Mouse (Mus musculus) intestine, embryonic 14.5 days (tissue): ENCODE data around the gene Hps1. TPM values are rescaled to one million over a fixed set of nuclear protein-coding genes. Genes with fewer than 3 reads are reported as not detected.

Experiments
- ATAC-seq: fragments of 200-750 bp; cut with Nextera tagmentation; replicated peaks from 2 replicates; pipeline ENCODE4 v1.8.0; 2017; ENCODE audit warnings: low read depth, moderate number of reproducible peaks, moderate TSS enrichment, moderate library complexity; ENCODE audit not compliant: low FRiP score, low TSS enrichment
- DNase-seq: peaks from one replicate; pipeline ENCODE4 v3.0.0-alpha.2; 2018; ENCODE audit warnings: low spot score
- H3K27ac ChIP-seq: fragments of 300-500 bp; sonication (generic); 2 replicates; pipeline ENCODE4 v1.5.1; 2014; ENCODE audit warnings: low read depth, mild to moderate bottlenecking, control low read depth
- H3K27me3 ChIP-seq: fragments of 300-500 bp; sonication (generic); replicated peaks from 2 replicates; pipeline ENCODE4 v1.6.1; 2014; ENCODE audit warnings: low read length, control low read depth; ENCODE audit not compliant: control insufficient read depth, insufficient read depth
- H3K36me3 ChIP-seq: fragments of 300-500 bp; sonication (generic); 2 replicates; pipeline ENCODE4 v1.6.1; 2014; ENCODE audit warnings: low read length, control low read depth; ENCODE audit not compliant: control insufficient read depth, insufficient read depth
- H3K4me1 ChIP-seq: fragments of 300-500 bp; sonication (generic); replicated peaks from 2 replicates; pipeline ENCODE4 v1.6.1; 2014; ENCODE audit warnings: low read length, control low read depth, mixed read lengths; ENCODE audit not compliant: control insufficient read depth, insufficient read depth
- H3K4me2 ChIP-seq: fragments of 300-500 bp; sonication (generic); 2 replicates; pipeline ENCODE4 v1.6.1; 2014; ENCODE audit warnings: low read length
- H3K4me3 ChIP-seq: fragments of 300-500 bp; sonication (generic); 2 replicates; pipeline ENCODE4 v1.5.1; 2014; ENCODE audit warnings: low read depth, low read length, control low read depth, mixed read lengths
- H3K9ac ChIP-seq: fragments of 300-500 bp; sonication (generic); 2 replicates; pipeline ENCODE4 v1.6.1; 2014; ENCODE audit warnings: mild to moderate bottlenecking, low read length
- H3K9me3 ChIP-seq: fragments of 300-500 bp; sonication (generic); 2 replicates; pipeline ENCODE4 v1.6.1; 2016; ENCODE audit warnings: low read length, control low read depth; ENCODE audit not compliant: control insufficient read depth
- WGBS: fragments of 180-500 bp; shearing (Covaris S2); extraction: QIAGEN DNeasy Blood & Tissue Kit; methylation state at CpG from one replicate; pipeline ENCODE4 v1.1.7; 2014; 5-methylcytosine and 5-hydroxymethylcytosine counted together
- polyA plus RNA-seq: library from polyadenylated mRNA; unstranded; fragments of >200 nt; fragmentation: Nextera tagmentation; extraction: Ambion mirVana; gene quantifications from 2 replicates; pipeline ENCODE4 v1.2.1, GENCODE M21; 2014

The Hps1 gene
- polyA plus RNA-seq, 1 experiment from 2014 or later: 14.0 TPM

- 76% methylated on average over 6 of the region's 6 CpGs for WGBS
- Histone ChIP-seq H3K27me3 (no peaks in the 10 kb centered on the region), H3K27ac (no peak overlapping the region), H3K4me2 (no peak overlapping the region), H3K9ac (no peak overlapping the region), H3K4me3 (no peak overlapping the region), H3K36me3 (no peaks in the 10 kb centered on the region), H3K4me1 (peaks cover 21% of the 10 kb centered on the region), H3K9me3 (no peaks in the 10 kb centered on the region)
- no peak for ATAC-seq
- DNase-seq: no peak
Measured at GRCm38 (mm10) chr19:42739734-42740133, 40.0 kb downstream of the Hps1 start.

GRCm38 (mm10) chr19:42737753-42738152 is 42.0 kb downstream of the Hps1 start:
- Histone ChIP-seq H3K4me2 (no peak overlapping the region), H3K9ac (no peak overlapping the region), H3K4me3 (no peak overlapping the region), H3K4me1 (peaks cover 12% of the 10 kb centered on the region), H3K27ac (no peak overlapping the region), H3K27me3 (no peaks in the 10 kb centered on the region), H3K9me3 (no peaks in the 10 kb centered on the region), H3K36me3 (no peaks in the 10 kb centered on the region)
- ATAC-seq: no peak
- DNase-seq: no peak
- WGBS: 64% methylated on average over 9 of the region's 9 CpGs

GRCm38 (mm10) chr19:42734982-42735381 is 44.8 kb downstream of the Hps1 start:
- no peak overlapping the region for H3K4me3 ChIP-seq
- DNase-seq: no peak
- WGBS: 54% methylated on average over 5 of the region's 5 CpGs
- no peak overlapping the region for H3K4me2 ChIP-seq
- H3K36me3 ChIP-seq: no peaks in the 10 kb centered on the region
- H3K9ac ChIP-seq: no peak overlapping the region
- no peaks in the 10 kb centered on the region; the same call in 1 of the 2 replicates for H3K4me1 ChIP-seq
- no peak overlapping the region for H3K27ac ChIP-seq
- H3K9me3 ChIP-seq: no peaks in the 10 kb centered on the region
- H3K27me3 ChIP-seq: no peaks in the 10 kb centered on the region
- no peak for ATAC-seq

- 79% methylated on average over 4 of the region's 4 CpGs for WGBS
- H3K27me3 ChIP-seq: no peaks in the 10 kb centered on the region
- no peaks in the 10 kb centered on the region for H3K9me3 ChIP-seq
- H3K4me3 ChIP-seq: no peak overlapping the region
- ATAC-seq: no peak
- peaks cover 27% of the 10 kb centered on the region for H3K4me1 ChIP-seq
- H3K36me3 ChIP-seq: no peaks in the 10 kb centered on the region
- H3K27ac ChIP-seq: no peak overlapping the region
- H3K4me2 ChIP-seq: no peak overlapping the region
- H3K9ac ChIP-seq: no peak overlapping the region
- DNase-seq: no peak
Measured at GRCm38 (mm10) chr19:42727424-42727823, 52.4 kb downstream of the Hps1 start.

- no peak overlapping the region for H3K27ac ChIP-seq
- no peak overlapping the region for H3K4me2 ChIP-seq
- DNase-seq: no peak
- H3K4me1 ChIP-seq: peaks cover 34% of the 10 kb centered on the region
- H3K27me3 ChIP-seq: no peaks in the 10 kb centered on the region
- H3K9ac ChIP-seq: no peak overlapping the region
- H3K4me3 ChIP-seq: no peak overlapping the region
- no peak for ATAC-seq
- no peaks in the 10 kb centered on the region for H3K36me3 ChIP-seq
- no peaks in the 10 kb centered on the region for H3K9me3 ChIP-seq
- WGBS: 92% methylated on average over 10 of the region's 10 CpGs
Measured at GRCm38 (mm10) chr19:42726766-42727165, 53.0 kb downstream of the Hps1 start.

GRCm38 (mm10) chr19:42725973-42726350 is 53.8 kb downstream of the Hps1 start:
- DNase-seq (no peak), ATAC-seq (no peak)
- Histone ChIP-seq H3K27ac (no peak overlapping the region), H3K9me3 (no peaks in the 10 kb centered on the region), H3K36me3 (no peaks in the 10 kb centered on the region), H3K9ac (no peak overlapping the region), H3K4me1 (peaks cover 35% of the 10 kb centered on the region), H3K4me2 (no peak overlapping the region), H3K27me3 (no peaks in the 10 kb centered on the region), H3K4me3 (no peak overlapping the region)
- WGBS: 70% methylated on average over 3 of the region's 3 CpGs

GRCm38 (mm10) chr19:42725056-42725972 is 54.5 kb downstream of the Hps1 start:
- H3K4me3 ChIP-seq: no peak overlapping the region
- ATAC-seq: no peak
- no peak for DNase-seq

GRCm38 (mm10) chr19:42723302-42723701 is 56.5 kb downstream of the Hps1 start:
- WGBS: 71% methylated on average over 6 of the region's 6 CpGs
- no peak overlapping the region for H3K4me2 ChIP-seq
- no peak overlapping the region for H3K27ac ChIP-seq
- H3K9ac ChIP-seq: no peak overlapping the region
- H3K9me3 ChIP-seq: no peaks in the 10 kb centered on the region
- no peaks in the 10 kb centered on the region for H3K27me3 ChIP-seq
- DNase-seq (no peak), ATAC-seq (no peak)
- no peaks in the 10 kb centered on the region for H3K36me3 ChIP-seq
- H3K4me3 ChIP-seq: no peak overlapping the region
- H3K4me1 ChIP-seq: peaks cover 43% of the 10 kb centered on the region

More at GRCm38 (mm10) chr19:42725056-42725972, 54.5 kb downstream of the Hps1 start:
- H3K36me3 ChIP-seq: no peaks in the 10 kb centered on the region
- H3K4me2 ChIP-seq: no peak overlapping the region
- no peak overlapping the region for H3K9ac ChIP-seq
- peaks cover 35% of the 10 kb centered on the region for H3K4me1 ChIP-seq
- 0 out of 2 replicates have a peak overlapping the region, but pooled peaks have one; percentile 30 for H3K27ac ChIP-seq
- H3K27me3 ChIP-seq: no peaks in the 10 kb centered on the region
- no peaks in the 10 kb centered on the region for H3K9me3 ChIP-seq
- WGBS: 28% methylated on average over 16 of the region's 16 CpGs

GRCm38 (mm10) chr19:42722500-42722899 is 57.3 kb downstream of the Hps1 start:
- Histone ChIP-seq H3K36me3 (no peaks in the 10 kb centered on the region), H3K4me1 (peaks cover 43% of the 10 kb centered on the region), H3K9me3 (no peaks in the 10 kb centered on the region), H3K4me2 (no peak overlapping the region), H3K4me3 (no peak overlapping the region), H3K9ac (no peak overlapping the region), H3K27ac (no peak overlapping the region), H3K27me3 (no peaks in the 10 kb centered on the region)
- ATAC-seq (peak; percentile 79), DNase-seq (peak; percentile 64)
- WGBS: 5% methylated on average over 2 of the region's 2 CpGs
